In genomic region chr12:104901320-104901719, GRCm38 (mm10) we compare ENCODE assay signal across 10 mouse cellular contexts. TPM values are rescaled to one million over a fixed set of nuclear protein-coding genes. Genes with fewer than 3 reads are reported as not detected.
DNase-seq lines count a peak whose midpoint lies in the region; ATAC-seq and TF ChIP-seq lines count a peak whose summit lies in the region.
"Had no signal": no experiment of that assay in that cellular context is flagged by ENCODE, and none has a peak within 500 bp of the region (broad histone marks: within the 10 kb centered on the region; RNA-seq: fewer than 3 reads in every experiment).

No protein-coding gene starts in this region.

- H3K4me2 ChIP-seq in neural tube, embryonic 11.5 days (ENCODE audit: low read depth): no peak overlapping the region
- H3K4me2 ChIP-seq in hindbrain, postnatal 0 days (ENCODE audit: low read depth, low read length): no peak overlapping the region
- H3K4me2 ChIP-seq in neural tube, embryonic 15.5 days: no peak overlapping the region
- H3K4me2 ChIP-seq: heart, embryonic 15.5 days; liver, embryonic 11.5 days had no signal

- H3K4me3 ChIP-seq in neural tube, embryonic 11.5 days (ENCODE audit: low read depth, low read length): no peak overlapping the region
- H3K4me3 ChIP-seq in hindbrain, postnatal 0 days (ENCODE audit: low read length): no peak overlapping the region
- no peak overlapping the region for H3K4me3 ChIP-seq in neural tube, embryonic 15.5 days (replicated peaks)
- no peak overlapping the region for H3K4me3 ChIP-seq in heart, embryonic 10.5 days
- H3K4me3 ChIP-seq: heart, embryonic 15.5 days had no signal

- H3K27me3 ChIP-seq in neural tube, embryonic 11.5 days (ENCODE audit: control insufficient read depth, insufficient read depth, low read length): no peaks in the 10 kb centered on the region
- H3K27me3 ChIP-seq in hindbrain, postnatal 0 days (ENCODE audit: insufficient read depth, low read length): no peaks in the 10 kb centered on the region
- H3K27me3 ChIP-seq in neural tube, embryonic 15.5 days (replicated peaks): no peaks in the 10 kb centered on the region
- H3K27me3 ChIP-seq in heart, embryonic 10.5 days (ENCODE audit: insufficient read depth, poor library complexity, severe bottlenecking): no peaks in the 10 kb centered on the region
- H3K27me3 ChIP-seq: heart, embryonic 15.5 days had no signal

- H3K9me3 ChIP-seq in neural tube, embryonic 11.5 days (ENCODE audit: control insufficient read depth, low read length): no peaks in the 10 kb centered on the region
- no peaks in the 10 kb centered on the region for H3K9me3 ChIP-seq in hindbrain, postnatal 0 days (ENCODE audit: low read length)
- no peaks in the 10 kb centered on the region for H3K9me3 ChIP-seq in neural tube, embryonic 15.5 days (replicated peaks)
- no peaks in the 10 kb centered on the region for H3K9me3 ChIP-seq in heart, embryonic 10.5 days
- H3K9me3 ChIP-seq: heart, embryonic 15.5 days had no signal

- no peaks in the 10 kb centered on the region for H3K36me3 ChIP-seq in neural tube, embryonic 11.5 days (ENCODE audit: control insufficient read depth, insufficient read depth, low read length)
- H3K36me3 ChIP-seq in hindbrain, postnatal 0 days (ENCODE audit: insufficient read depth, low read length): no peaks in the 10 kb centered on the region
- no peaks in the 10 kb centered on the region for H3K36me3 ChIP-seq in neural tube, embryonic 15.5 days
- H3K36me3 ChIP-seq in heart, embryonic 10.5 days: no peaks in the 10 kb centered on the region
- H3K36me3 ChIP-seq: heart, embryonic 15.5 days had no signal

- DNase-seq in neural tube, embryonic 11.5 days (ENCODE audit: low spot score): no peak
- no peak for DNase-seq in neural tube, embryonic 10.5 days (ENCODE audit: extremely low spot score, low spot score)
- peak; percentile 50 for DNase-seq in fat pad, adult 2 months (ENCODE audit: extremely low read depth, low read depth, low spot score)
- DNase-seq in hindbrain, postnatal 0 days (ENCODE audit: low spot score): peak; percentile 35
- DNase-seq in heart, embryonic 10.5 days (ENCODE audit: low spot score): no peak
- DNase-seq in adrenal gland, postnatal 10 days: no peak
- DNase-seq: kidney, postnatal 14 days had no signal

- WGBS in neural tube, embryonic 11.5 days: 27% methylated on average over 8 of the region's 8 CpGs
- WGBS in hindbrain, postnatal 0 days: 25% methylated on average over 8 of the region's 8 CpGs
- 20% methylated on average over 8 of the region's 8 CpGs for WGBS in neural tube, embryonic 15.5 days
- 53% methylated on average over 8 of the region's 8 CpGs for WGBS in heart, embryonic 10.5 days

- H3K27ac ChIP-seq in neural tube, embryonic 11.5 days (ENCODE audit: low read depth, low read length): peak overlapping the region; percentile 35; the same call in 1 of the 2 replicates
- no peak overlapping the region for H3K27ac ChIP-seq in hindbrain, postnatal 0 days
- H3K27ac ChIP-seq in neural tube, embryonic 15.5 days (replicated peaks): no peak overlapping the region; the same call in 1 of the 2 replicates
- no peak overlapping the region for H3K27ac ChIP-seq in heart, embryonic 10.5 days
- H3K27ac ChIP-seq: heart, embryonic 15.5 days had no signal

- peaks cover 2% of the 10 kb centered on the region; the same call in 1 of the 2 replicates for H3K4me1 ChIP-seq in neural tube, embryonic 11.5 days (ENCODE audit: control insufficient read depth, insufficient read depth, low read length)
- H3K4me1 ChIP-seq in hindbrain, postnatal 0 days (ENCODE audit: insufficient read depth, low read length): peaks cover 8% of the 10 kb centered on the region; the same call in 1 of the 2 replicates
- H3K4me1 ChIP-seq in neural tube, embryonic 15.5 days: peaks cover 10% of the 10 kb centered on the region
- peaks cover 30% of the 10 kb centered on the region for H3K4me1 ChIP-seq in heart, embryonic 10.5 days

- H3K9ac ChIP-seq in neural tube, embryonic 11.5 days (ENCODE audit: low read length): no peak overlapping the region
- no peak overlapping the region for H3K9ac ChIP-seq in hindbrain, postnatal 0 days (replicated peaks; ENCODE audit: low read length)
- no peak overlapping the region for H3K9ac ChIP-seq in neural tube, embryonic 15.5 days (replicated peaks)
- H3K9ac ChIP-seq: heart, embryonic 15.5 days had no signal

- ATAC-seq in neural tube, embryonic 11.5 days (ENCODE audit: insufficient read depth, low FRiP score, low TSS enrichment): no peak
- peak; percentile 30; the same call in 1 of the 2 replicates for ATAC-seq in hindbrain, postnatal 0 days
- ATAC-seq in neural tube, embryonic 15.5 days (ENCODE audit: low FRiP score): 0 out of 2 replicates have a peak, but pooled peaks have one; percentile 14

- TF ChIP-seq CTCF in hindbrain, postnatal 0 days (IDR thresholded peaks at IDR 0.05; ENCODE audit: low read depth): no peak

RNA-seq across cellular contexts. Expression of gene Clmn, which starts 36.4 kb away (rescaled TPM):
- 2.9 and 3.0 TPM in 2 replicates for polyA plus RNA-seq in neural tube, embryonic 11.5 days (2014; fragmentation: Nextera tagmentation; extraction: Ambion mirVana)
- total RNA-seq in hindbrain, postnatal 0 days (2014; rRNA removed): 2.6 and 3.1 TPM in 2 replicates
- polyA plus RNA-seq in hindbrain, postnatal 0 days (2015; fragmentation: Nextera tagmentation; extraction: Ambion mirVana): 1.7 and 2.6 TPM in 2 replicates
- 1.3 and 1.6 TPM in 2 replicates for polyA plus RNA-seq in neural tube, embryonic 15.5 days (2015; fragmentation: Nextera tagmentation; extraction: Ambion mirVana)
- 1.1 and 2.1 TPM in 2 replicates for polyA plus RNA-seq in heart, embryonic 10.5 days (2016; fragmentation: Nextera tagmentation; extraction: Ambion mirVana)
- 10 to 100 TPM; 14.4 to 18.3 TPM for total RNA-seq in adrenal gland, postnatal 10 days (2021)

Comparison
In these comparisons a context has a peak if more than half of its experiments do, and no peak if none do; other contexts are left out.
1. DNase-seq: peak in fat pad, adult 2 months (single experiment) and hindbrain, postnatal 0 days (single experiment); none in neural tube, embryonic 11.5 days (single experiment), neural tube, embryonic 10.5 days (single experiment), heart, embryonic 10.5 days (single experiment) and adrenal gland, postnatal 10 days (single experiment).